Mouse (Mus musculus) cerebellum, adult 9-11 months (tissue): Measurements from ENCODE around the gene Tpmt.

ENCODE experiments used
- DNase-seq: peaks from one replicate; pipeline ENCODE4 v3.0.0; 2022

The Tpmt gene

GRCm38 (mm10) chr13:47040061-47040460 lies 4.5 kb downstream of the Tpmt start:
- no peak for DNase-seq

- DNase-seq: no peak
These were observed 6.6 kb downstream of the Tpmt start for GRCm38 (mm10) chr13:47037946-47038345.

GRCm38 (mm10) chr13:47033602-47034001 lies 10.9 kb downstream of the Tpmt start:
- no peak for DNase-seq

GRCm38 (mm10) chr13:47030376-47031107 lies 14.0 kb downstream of the Tpmt start:
- no peak for DNase-seq

GRCm38 (mm10) chr13:47020798-47021197 lies 23.7 kb downstream of the Tpmt start:
- DNase-seq: no peak

- no peak for DNase-seq
These were observed 24.8 kb downstream of the Tpmt start for GRCm38 (mm10) chr13:47019774-47020173.

- DNase-seq: peak; percentile 50
These were observed 27.3 kb downstream of the Tpmt start for GRCm38 (mm10) chr13:47017259-47017658.

GRCm38 (mm10) chr13:47015195-47015501 lies 29.4 kb downstream of the Tpmt start:
- DNase-seq: no peak

- peak; percentile 86 for DNase-seq
These were observed 30.0 kb downstream of the Tpmt start, which contains the start of gene Nhlrc1 for GRCm38 (mm10) chr13:47014334-47015194. Gene Nhlrc1, minus strand, starts transcription at chr13:47014850.

GRCm38 (mm10) chr13:47013740-47014139 lies 30.8 kb downstream of the Tpmt start:
- DNase-seq: peak; percentile 40

- no peak for DNase-seq
These were observed 42.9 kb downstream of the Tpmt start for GRCm38 (mm10) chr13:47001590-47001989.

- no peak for DNase-seq
These were observed 45.0 kb downstream of the Tpmt start for GRCm38 (mm10) chr13:46999498-46999897.

- DNase-seq: no peak
These were observed 47.2 kb downstream of the Tpmt start for GRCm38 (mm10) chr13:46997355-46997754.

GRCm38 (mm10) chr13:46993274-46993551 lies 51.3 kb downstream of the Tpmt start:
- peak; percentile 79 for DNase-seq

GRCm38 (mm10) chr13:46992516-46993273 lies 51.8 kb downstream of the Tpmt start:
- peak; percentile 78 for DNase-seq

- DNase-seq: peak; percentile 33
These were observed 54.0 kb downstream of the Tpmt start for GRCm38 (mm10) chr13:46990376-46991011.

GRCm38 (mm10) chr13:46987941-46988340 lies 56.6 kb downstream of the Tpmt start:
- no peak for DNase-seq

GRCm38 (mm10) chr13:46986208-46986607 lies 58.3 kb downstream of the Tpmt start:
- DNase-seq: no peak

- DNase-seq: no peak
These were observed 60.7 kb downstream of the Tpmt start for GRCm38 (mm10) chr13:46983878-46984277.

GRCm38 (mm10) chr13:46979836-46980490 lies 64.6 kb downstream of the Tpmt start:
- DNase-seq: no peak

GRCm38 (mm10) chr13:46976532-46976931 lies 68.0 kb downstream of the Tpmt start:
- DNase-seq: no peak

GRCm38 (mm10) chr13:46975930-46976329 lies 68.6 kb downstream of the Tpmt start:
- DNase-seq: no peak
